Mouse (Mus musculus) kidney, postnatal 0 days (tissue): Measurements from ENCODE around the gene Gjc3. TPM values are rescaled to one million over a fixed set of nuclear protein-coding genes. Genes with fewer than 3 reads are reported as not detected.

ENCODE experiments used
- ATAC-seq: fragments of 200-750 bp; cut with Nextera tagmentation; replicated peaks from 2 replicates; pipeline ENCODE4 v1.8.0; 2017; ENCODE audit warnings: low read depth, moderate number of reproducible peaks, moderate TSS enrichment, moderate library complexity; ENCODE audit not compliant: low FRiP score
- DNase-seq: peaks from one replicate; pipeline ENCODE4 v3.0.0-alpha.2; 2016; ENCODE audit warnings: low spot score
- H3K27ac ChIP-seq: fragments of 300-500 bp; sonication (generic); 2 replicates; pipeline ENCODE4 v1.5.1; 2014; ENCODE audit warnings: mild to moderate bottlenecking
- H3K27me3 ChIP-seq: fragments of 300-500 bp; sonication (generic); 2 replicates; pipeline ENCODE4 v1.6.1; 2014; ENCODE audit warnings: low read length, mixed read lengths; ENCODE audit not compliant: insufficient read depth
- H3K36me3 ChIP-seq: fragments of 300-500 bp; sonication (generic); 2 replicates; pipeline ENCODE4 v1.6.1; 2014; ENCODE audit warnings: low read length, mixed read lengths; ENCODE audit not compliant: insufficient read depth
- H3K4me1 ChIP-seq: fragments of 300-500 bp; sonication (generic); replicated peaks from 2 replicates; pipeline ENCODE4 v1.6.1; 2014; ENCODE audit warnings: antibody characterized with exemption, low read length, mixed read lengths; ENCODE audit not compliant: insufficient read depth
- H3K4me2 ChIP-seq: fragments of 300-500 bp; sonication (generic); 2 replicates; pipeline ENCODE4 v1.6.1; 2014; ENCODE audit warnings: mild to moderate bottlenecking, low read length, moderate library complexity, mixed read lengths
- H3K4me3 ChIP-seq: fragments of 300-500 bp; sonication (generic); replicated peaks from 2 replicates; pipeline ENCODE4 v1.5.1; 2014; ENCODE audit warnings: low read depth, low read length
- H3K9ac ChIP-seq: fragments of 300-500 bp; sonication (generic); 2 replicates; pipeline ENCODE4 v1.6.1; 2014; ENCODE audit warnings: low read depth, low read length
- H3K9me3 ChIP-seq: fragments of 300-500 bp; sonication (generic); replicated peaks from 2 replicates; pipeline ENCODE4 v1.6.1; 2016; ENCODE audit warnings: low read length, inconsistent platforms, mixed read lengths
- CTCF ChIP-seq: IDR thresholded peaks from 2 replicates; pipeline ENCODE4 v1.5.1; 2016; ENCODE audit warnings: antibody characterized with exemption, low read depth, mild to moderate bottlenecking, moderate library complexity
- WGBS: fragments of 180-500 bp; shearing (Covaris S2); extraction: QIAGEN DNeasy Blood & Tissue Kit; methylation state at CpG from one replicate; pipeline ENCODE4 v1.1.7; 2014; 5-methylcytosine and 5-hydroxymethylcytosine counted together
- polyA plus RNA-seq: library from polyadenylated mRNA; unstranded; fragments of >200 nt; fragmentation: Nextera tagmentation; extraction: Ambion mirVana; gene quantifications from 2 replicates; pipeline ENCODE4 v1.2.1, GENCODE M21; 2015

Gene Gjc3
- polyA plus RNA-seq, 1 experiment from 2014 or later = 0.09 TPM

- ATAC-seq = no peak
- 60% methylated on average over 1 of the region's 1 CpGs for WGBS
These were observed 12.5 kb upstream of the Gjc3 start for GRCm38 (mm10) chr5:137975434-137975833.

GRCm38 (mm10) chr5:137974724-137975123 lies 11.8 kb upstream of the Gjc3 start:
- Histone ChIP-seq H3K27me3 (no peaks in the 10 kb centered on the region), H3K27ac (no peak overlapping the region), H3K4me1 (no peaks in the 10 kb centered on the region), H3K4me2 (no peak overlapping the region), H3K9me3 (no peaks in the 10 kb centered on the region), H3K36me3 (no peaks in the 10 kb centered on the region), H3K9ac (no peak overlapping the region), H3K4me3 (no peak overlapping the region)
- 71% methylated on average over 3 of the region's 3 CpGs for WGBS
- TF ChIP-seq CTCF = no peak
- ATAC-seq = no peak
- no peak for DNase-seq

More at GRCm38 (mm10) chr5:137975434-137975833, 12.5 kb upstream of the Gjc3 start:
- H3K9ac ChIP-seq = no peak overlapping the region
- TF ChIP-seq CTCF = no peak
- no peak for DNase-seq
- H3K9me3 ChIP-seq = no peaks in the 10 kb centered on the region
- no peaks in the 10 kb centered on the region for H3K4me1 ChIP-seq
- H3K4me2 ChIP-seq = no peak overlapping the region
- H3K27ac ChIP-seq = no peak overlapping the region
- no peak overlapping the region for H3K4me3 ChIP-seq
- no peaks in the 10 kb centered on the region for H3K36me3 ChIP-seq
- no peaks in the 10 kb centered on the region for H3K27me3 ChIP-seq

GRCm38 (mm10) chr5:137973738-137974137 lies 10.8 kb upstream of the Gjc3 start:
- Histone ChIP-seq H3K36me3 (no peaks in the 10 kb centered on the region), H3K9ac (no peak overlapping the region), H3K4me3 (no peak overlapping the region), H3K4me1 (no peaks in the 10 kb centered on the region), H3K9me3 (no peaks in the 10 kb centered on the region), H3K27ac (no peak overlapping the region), H3K27me3 (no peaks in the 10 kb centered on the region), H3K4me2 (no peak overlapping the region)
- ATAC-seq = no peak
- peak; percentile 59 for TF ChIP-seq CTCF
- WGBS = 48% methylated on average over 3 of the region's 3 CpGs
- DNase-seq = peak; percentile 41

- Histone ChIP-seq H3K4me1 (no peaks in the 10 kb centered on the region), H3K27ac (no peak overlapping the region), H3K36me3 (no peaks in the 10 kb centered on the region), H3K9me3 (no peaks in the 10 kb centered on the region), H3K4me2 (no peak overlapping the region), H3K4me3 (no peak overlapping the region), H3K27me3 (no peaks in the 10 kb centered on the region), H3K9ac (no peak overlapping the region)
- WGBS = 67% methylated on average over 2 of the region's 2 CpGs
- peak; percentile 18; the same call in 1 of the 2 replicates for TF ChIP-seq CTCF
- DNase-seq = no peak
- ATAC-seq = no peak
These were observed 10.3 kb upstream of the Gjc3 start for GRCm38 (mm10) chr5:137973161-137973560.

GRCm38 (mm10) chr5:137966492-137966891 lies 3.6 kb upstream of the Gjc3 start:
- ATAC-seq (no peak), DNase-seq (no peak)
- H3K27ac ChIP-seq = no peak overlapping the region
- no peaks in the 10 kb centered on the region for H3K36me3 ChIP-seq
- H3K9ac ChIP-seq = no peak overlapping the region
- H3K4me2 ChIP-seq = no peak overlapping the region
- no peaks in the 10 kb centered on the region for H3K9me3 ChIP-seq
- no peak for TF ChIP-seq CTCF
- no peaks in the 10 kb centered on the region for H3K27me3 ChIP-seq
- no peak overlapping the region for H3K4me3 ChIP-seq
- H3K4me1 ChIP-seq = no peaks in the 10 kb centered on the region

GRCm38 (mm10) chr5:137956404-137956803 lies 6.5 kb downstream of the Gjc3 start:
- Histone ChIP-seq H3K4me2 (no peak overlapping the region), H3K9ac (no peak overlapping the region), H3K9me3 (no peaks in the 10 kb centered on the region), H3K27me3 (no peaks in the 10 kb centered on the region), H3K4me1 (no peaks in the 10 kb centered on the region), H3K4me3 (no peak overlapping the region), H3K36me3 (no peaks in the 10 kb centered on the region), H3K27ac (no peak overlapping the region)
- TF ChIP-seq CTCF = no peak
- 92% methylated on average over 3 of the region's 3 CpGs for WGBS
- ATAC-seq (no peak), DNase-seq (no peak)

- Histone ChIP-seq H3K4me3 (no peak overlapping the region), H3K27ac (no peak overlapping the region), H3K27me3 (no peaks in the 10 kb centered on the region), H3K36me3 (no peaks in the 10 kb centered on the region), H3K4me2 (no peak overlapping the region), H3K4me1 (no peaks in the 10 kb centered on the region), H3K9me3 (no peaks in the 10 kb centered on the region), H3K9ac (no peak overlapping the region)
- DNase-seq (peak; percentile 38), ATAC-seq (no peak)
- peak; percentile 59 for TF ChIP-seq CTCF
- 25% methylated on average over 6 of the region's 6 CpGs for WGBS
These were observed 11.7 kb downstream of the Gjc3 start for GRCm38 (mm10) chr5:137951218-137951617.
